Mouse (Mus musculus): Measurements from ENCODE around the gene Ubr1. TPM values are rescaled to one million over a fixed set of nuclear protein-coding genes. Genes with fewer than 3 reads are reported as not detected.
"Not testable (repeated sequence)": the region's sequence is repeated elsewhere in the genome, so short reads cannot be mapped to it uniquely, and the experiment has no call there.

Ubr1 gene
- polyA plus RNA-seq, 1 experiment, result 24.2 TPM

DNA sequence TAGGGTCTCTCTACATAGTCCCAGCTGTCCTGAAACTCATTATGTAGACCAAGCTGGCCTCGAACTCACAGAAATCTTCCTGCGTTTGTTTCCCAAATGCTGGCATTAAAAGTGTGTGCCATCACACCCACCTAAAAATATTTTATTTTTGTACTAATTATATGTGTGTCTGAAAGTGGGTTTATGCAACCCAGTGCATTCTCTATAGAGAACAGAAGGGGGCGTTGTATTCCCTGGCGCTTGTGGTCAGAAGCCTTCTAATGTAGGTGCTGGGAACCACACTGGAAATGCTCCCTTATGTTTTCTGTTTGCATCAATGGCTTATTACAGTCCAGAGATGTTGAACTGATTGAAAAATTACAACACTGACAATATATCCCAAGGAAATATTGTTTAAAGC, 5.8 kb upstream of the Ubr1 start:
- TF ChIP-seq POLR2A (IDR thresholded peaks at IDR 0.05; ENCODE audit: borderline replicate concordance, insufficient read depth, low read length) (no peak), CTCF (IDR thresholded peaks at IDR 0.05; ENCODE audit: borderline replicate concordance, insufficient read depth, low read depth, low read length) (no peak; the same call in 1 of the 2 replicates)
- WGBS, result 55% methylated on average over 4 of the region's 4 CpGs
- Histone ChIP-seq H3K27me3 (ENCODE audit: control insufficient read depth, insufficient read depth, low read length) (no peaks in the 10 kb centered on the region), H3K4me3 (replicated peaks; ENCODE audit: insufficient read depth, low read depth, low read length) (peak overlapping the region; percentile 80), H3K4me1 (ENCODE audit: control insufficient read depth, insufficient read depth, low read length) (no peaks in the 10 kb centered on the region; the same call in 1 of the 2 replicates), H3K27ac (ENCODE audit: insufficient read depth, low read length) (no peak overlapping the region)
- DNase-seq, result peak in 1 of 2 experiments; percentile 45

DNA sequence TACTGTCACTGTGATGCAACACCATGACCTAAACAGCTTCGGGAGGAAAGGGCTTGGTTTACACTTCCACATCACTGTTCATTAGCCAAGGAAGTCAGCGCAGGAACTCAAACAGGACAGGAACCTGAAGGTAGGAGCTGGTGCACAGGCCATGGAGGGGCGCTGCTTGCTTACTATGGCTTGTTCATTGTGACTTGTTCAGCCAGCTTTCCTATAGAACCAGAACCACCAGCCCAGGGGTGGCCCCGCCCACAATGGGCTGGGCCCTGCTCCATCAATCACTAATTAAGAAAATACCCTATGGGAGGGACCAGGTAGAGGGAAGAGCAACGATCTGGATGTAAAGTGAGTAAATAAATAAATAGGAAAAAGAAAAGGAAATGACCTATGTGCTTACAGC, 2.4 kb upstream of the Ubr1 start:
- no peaks in the 10 kb centered on the region for H3K27me3 ChIP-seq (ENCODE audit: control insufficient read depth, insufficient read depth, low read length)
- H3K27ac ChIP-seq (ENCODE audit: insufficient read depth, low read length), result no peak overlapping the region
- no peaks in the 10 kb centered on the region; the same call in 1 of the 2 replicates for H3K4me1 ChIP-seq (ENCODE audit: control insufficient read depth, insufficient read depth, low read length)
- 21% methylated on average over 5 of the region's 5 CpGs for WGBS
- DNase-seq, result peak in 1 of 2 experiments; percentile 29
- no peak overlapping the region for H3K4me3 ChIP-seq (replicated peaks; ENCODE audit: insufficient read depth, low read depth, low read length)
- TF ChIP-seq POLR2A (IDR thresholded peaks at IDR 0.05; ENCODE audit: borderline replicate concordance, insufficient read depth, low read length), result no peak
- peak; percentile 30; the same call in 1 of the 2 replicates for TF ChIP-seq CTCF (IDR thresholded peaks at IDR 0.05; ENCODE audit: borderline replicate concordance, insufficient read depth, low read depth, low read length)

DNA sequence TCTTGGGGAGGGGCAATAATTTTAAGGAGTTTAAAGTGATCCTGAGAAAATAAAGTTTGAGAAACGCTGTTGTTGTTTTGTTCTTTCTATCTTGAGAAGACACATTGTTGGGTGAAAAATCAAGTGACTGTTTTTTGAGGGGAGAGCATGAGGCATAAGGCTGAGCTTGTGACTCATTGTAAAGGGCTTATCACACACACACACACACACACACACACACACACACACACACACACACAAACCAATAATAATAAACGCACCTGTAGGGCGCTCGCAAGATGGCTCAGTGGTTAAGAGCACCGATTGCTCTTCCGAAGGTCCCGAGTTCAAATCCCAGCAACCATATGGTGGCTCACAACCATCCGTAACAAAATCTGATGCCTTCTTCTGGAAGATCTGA, 1.7 kb upstream of the Ubr1 start:
- WGBS, result 96% methylated on average over 8 of the region's 8 CpGs
- not testable (repeated sequence) for H3K4me3 ChIP-seq (replicated peaks; ENCODE audit: insufficient read depth, low read depth, low read length); H3K4me1 ChIP-seq (ENCODE audit: control insufficient read depth, insufficient read depth, low read length); H3K27me3 ChIP-seq (ENCODE audit: control insufficient read depth, insufficient read depth, low read length); H3K27ac ChIP-seq (ENCODE audit: insufficient read depth, low read length); DNase-seq

DNA sequence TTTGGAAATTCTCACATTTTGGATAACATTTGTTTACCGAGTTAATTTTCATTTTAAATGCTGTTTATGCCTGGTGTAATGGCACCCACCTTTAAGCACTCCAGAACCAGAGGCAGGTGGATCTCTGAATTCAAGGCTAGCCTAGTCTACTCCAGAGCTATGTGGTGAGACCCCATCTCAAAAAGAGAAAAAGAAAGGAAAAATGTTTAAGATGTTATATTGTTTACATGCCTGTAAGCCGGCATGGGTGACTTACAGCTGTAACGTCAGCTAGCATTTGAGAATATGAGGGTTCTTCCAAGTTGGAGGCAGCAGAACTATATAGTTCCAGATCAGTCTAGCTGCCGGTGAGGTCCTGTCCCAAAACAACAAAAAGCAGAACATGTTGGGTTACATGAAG, 1.3 kb upstream of the Ubr1 start:
- 91% methylated on average over 4 of the region's 4 CpGs for WGBS
- no peak for TF ChIP-seq POLR2A (IDR thresholded peaks at IDR 0.05; ENCODE audit: borderline replicate concordance, insufficient read depth, low read length)
- TF ChIP-seq CTCF (IDR thresholded peaks at IDR 0.05; ENCODE audit: borderline replicate concordance, insufficient read depth, low read depth, low read length), result no peak
- Histone ChIP-seq H3K4me3 (replicated peaks; ENCODE audit: insufficient read depth, low read depth, low read length) (no peak overlapping the region), H3K4me1 (ENCODE audit: control insufficient read depth, insufficient read depth, low read length) (peaks cover 8% of the 10 kb centered on the region; the same call in 1 of the 2 replicates), H3K27me3 (ENCODE audit: control insufficient read depth, insufficient read depth, low read length) (no peaks in the 10 kb centered on the region), H3K27ac (ENCODE audit: insufficient read depth, low read length) (no peak overlapping the region)
- no peak for DNase-seq

DNA sequence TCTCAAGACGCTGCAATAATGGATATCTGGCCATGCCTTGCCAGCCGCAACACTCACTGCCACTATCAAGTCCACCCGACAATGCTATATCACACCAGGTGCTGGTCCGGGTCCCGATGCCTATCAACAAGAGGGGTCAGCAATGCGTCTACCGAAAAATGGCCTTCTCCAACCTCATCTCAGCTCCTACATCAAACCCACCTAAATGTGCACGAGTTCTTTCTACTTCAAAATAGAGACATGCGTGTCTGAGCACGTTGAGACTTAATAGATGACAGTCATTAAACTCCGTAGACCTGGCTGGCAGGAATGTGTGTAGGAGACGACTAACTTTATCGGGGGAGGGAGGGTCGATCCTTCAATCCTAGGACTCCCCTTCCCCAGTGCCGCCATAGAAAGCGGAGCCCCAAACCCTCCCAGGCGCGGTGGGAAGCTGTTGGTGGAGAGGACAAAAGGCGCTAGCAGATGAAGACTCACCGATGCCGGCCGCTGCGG, 423 bp downstream of the Ubr1 start:
- peak overlapping the region; percentile 97 for H3K4me3 ChIP-seq (replicated peaks; ENCODE audit: insufficient read depth, low read depth, low read length)
- DNase-seq, result peak; percentile 38 to 54
- peak overlapping the region; percentile 86 for H3K27ac ChIP-seq (ENCODE audit: insufficient read depth, low read length)
- H3K27me3 ChIP-seq (ENCODE audit: control insufficient read depth, insufficient read depth, low read length), result no peaks in the 10 kb centered on the region
- WGBS, result 0% methylated on average over 23 of the region's 23 CpGs
- TF ChIP-seq POLR2A (IDR thresholded peaks at IDR 0.05; ENCODE audit: borderline replicate concordance, insufficient read depth, low read length) (no peak), CTCF (IDR thresholded peaks at IDR 0.05; ENCODE audit: borderline replicate concordance, insufficient read depth, low read depth, low read length) (no peak)
- H3K4me1 ChIP-seq (ENCODE audit: control insufficient read depth, insufficient read depth, low read length), result peaks cover 8% of the 10 kb centered on the region; the same call in 1 of the 2 replicates

DNA sequence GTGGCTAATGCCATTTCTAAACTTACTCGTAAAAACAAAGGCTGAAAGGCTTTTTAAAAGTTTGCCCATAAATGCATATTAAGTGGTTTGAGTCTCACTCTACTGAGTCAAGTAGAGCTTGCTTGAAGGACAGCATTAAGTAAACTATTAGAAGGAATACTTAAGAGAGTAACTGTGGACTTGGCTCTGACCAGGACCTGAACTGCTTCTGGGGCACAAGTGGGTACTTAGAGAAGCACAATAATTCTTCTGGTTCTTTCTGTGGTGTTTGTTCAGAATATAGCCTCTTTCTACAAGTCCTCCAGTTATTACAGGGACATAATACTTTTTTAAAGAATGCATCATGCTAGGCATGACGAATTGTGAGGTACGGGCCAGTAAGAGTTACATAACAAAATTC, 5.0 kb downstream of the Ubr1 start:
- TF ChIP-seq CTCF (IDR thresholded peaks at IDR 0.05; ENCODE audit: borderline replicate concordance, insufficient read depth, low read depth, low read length) (no peak), POLR2A (IDR thresholded peaks at IDR 0.05; ENCODE audit: borderline replicate concordance, insufficient read depth, low read length) (no peak)
- no peaks in the 10 kb centered on the region for H3K27me3 ChIP-seq (ENCODE audit: control insufficient read depth, insufficient read depth, low read length)
- no peak overlapping the region for H3K4me3 ChIP-seq (replicated peaks; ENCODE audit: insufficient read depth, low read depth, low read length)
- WGBS, result 84% methylated on average over 3 of the region's 3 CpGs
- H3K4me1 ChIP-seq (ENCODE audit: control insufficient read depth, insufficient read depth, low read length), result peaks cover 8% of the 10 kb centered on the region; the same call in 1 of the 2 replicates
- H3K27ac ChIP-seq (ENCODE audit: insufficient read depth, low read length), result no peak overlapping the region
- DNase-seq, result no peak

DNA sequence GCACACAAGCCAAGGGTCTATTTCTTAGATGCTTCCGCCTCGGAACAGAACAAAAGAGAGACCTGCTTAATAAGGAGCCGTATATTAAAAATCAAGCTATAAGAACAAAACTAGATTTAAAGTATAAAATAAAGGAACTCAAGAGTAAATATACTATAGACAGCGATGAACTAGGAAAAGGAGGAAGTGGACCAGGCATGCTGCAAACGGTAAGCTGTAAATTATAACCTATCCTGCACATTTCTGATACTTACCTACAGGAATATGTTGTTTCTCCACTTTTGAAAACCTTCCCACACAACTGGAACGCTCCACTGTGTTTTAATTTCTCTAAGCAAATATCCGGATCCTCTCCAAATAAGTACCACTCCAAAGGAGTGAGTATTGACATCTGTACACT, 7.4 kb downstream of the Ubr1 start:
- TF ChIP-seq CTCF (IDR thresholded peaks at IDR 0.05; ENCODE audit: borderline replicate concordance, insufficient read depth, low read depth, low read length), result no peak
- TF ChIP-seq POLR2A (IDR thresholded peaks at IDR 0.05; ENCODE audit: borderline replicate concordance, insufficient read depth, low read length), result no peak

DNA sequence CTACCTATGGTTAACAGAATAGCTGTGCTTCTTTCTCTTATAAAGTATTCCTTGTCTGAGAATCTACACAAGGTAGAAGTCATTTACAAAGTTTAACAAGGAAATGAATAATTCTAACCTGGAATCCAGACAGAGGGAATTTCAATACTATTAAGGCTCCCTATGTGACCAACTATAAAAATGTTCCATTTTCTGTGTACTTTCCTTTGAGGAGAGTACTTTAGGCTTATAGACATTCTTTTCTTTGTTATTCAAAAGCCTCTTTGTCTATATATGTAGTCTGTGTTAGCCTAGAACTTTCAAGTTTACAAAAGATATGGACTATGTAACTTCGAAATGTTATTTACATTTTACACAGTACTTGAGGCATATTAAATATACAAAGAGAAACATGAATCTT, 10.3 kb downstream of the Ubr1 start:
- Histone ChIP-seq H3K27me3 (ENCODE audit: control insufficient read depth, insufficient read depth, low read length) (no peaks in the 10 kb centered on the region), H3K4me3 (replicated peaks; ENCODE audit: insufficient read depth, low read depth, low read length) (no peak overlapping the region), H3K27ac (ENCODE audit: insufficient read depth, low read length) (no peak overlapping the region), H3K4me1 (ENCODE audit: control insufficient read depth, insufficient read depth, low read length) (no peaks in the 10 kb centered on the region)
- 96% methylated on average over 1 of the region's 1 CpGs for WGBS
- no peak for DNase-seq
- no peak for TF ChIP-seq POLR2A (IDR thresholded peaks at IDR 0.05; ENCODE audit: borderline replicate concordance, insufficient read depth, low read length)
- no peak for TF ChIP-seq CTCF (IDR thresholded peaks at IDR 0.05; ENCODE audit: borderline replicate concordance, insufficient read depth, low read depth, low read length)

More for the DNA sequence above, 7.4 kb downstream of the Ubr1 start:
- DNase-seq, result no peak
- 92% methylated on average over 7 of the region's 7 CpGs for WGBS
- Histone ChIP-seq H3K4me1 (ENCODE audit: control insufficient read depth, insufficient read depth, low read length) (peaks cover 8% of the 10 kb centered on the region; the same call in 1 of the 2 replicates), H3K4me3 (replicated peaks; ENCODE audit: insufficient read depth, low read depth, low read length) (no peak overlapping the region), H3K27ac (ENCODE audit: insufficient read depth, low read length) (no peak overlapping the region), H3K27me3 (ENCODE audit: control insufficient read depth, insufficient read depth, low read length) (no peaks in the 10 kb centered on the region)
